Mouse (Mus musculus): ENCODE measurements around the gene Fstl5. TPM values are rescaled to one million over a fixed set of nuclear protein-coding genes. Genes with fewer than 3 reads are reported as not detected.

The Fstl5 gene
- polyA plus RNA-seq, 2 experiments: 0.23 to 1.1 TPM

- DNase-seq (ENCODE audit: low spot score) (no peak), ATAC-seq (ENCODE audit: low FRiP score, low read depth) (no peak)
- TF ChIP-seq POLR2A (IDR thresholded peaks at IDR 0.05; ENCODE audit: borderline replicate concordance, extremely low read depth, insufficient read depth, insufficient read length): no peak
- no peaks in the 10 kb centered on the region for H3K9me3 ChIP-seq (ENCODE audit: control insufficient read depth, low read length)
- H3K36me3 ChIP-seq (ENCODE audit: control insufficient read depth, insufficient read depth, low read length): no peaks in the 10 kb centered on the region
- H3K4me1 ChIP-seq (ENCODE audit: control insufficient read depth, insufficient read depth, low read length): peaks cover 4% of the 10 kb centered on the region; the same call in 1 of the 2 replicates
- no peaks in the 10 kb centered on the region for H3K27me3 ChIP-seq (ENCODE audit: control insufficient read depth, insufficient read depth, low read length)
- 28% methylated on average over 7 of the region's 7 CpGs for WGBS
- H3K27ac ChIP-seq (replicated peaks; ENCODE audit: low read depth, low read length): no peak overlapping the region
- no peak overlapping the region for H3K4me2 ChIP-seq (replicated peaks; ENCODE audit: low read depth, low read length, severe bottlenecking)
- no peak overlapping the region for H3K4me3 ChIP-seq (replicated peaks; ENCODE audit: low read length)
- no peak overlapping the region for H3K9ac ChIP-seq (ENCODE audit: low read depth, low read length, severe bottlenecking)
These were observed 1.2 kb upstream of the Fstl5 start for GRCm38 (mm10) chr3:76072826-76073225.

GRCm38 (mm10) chr3:76140445-76140844 lies 66.4 kb downstream of the Fstl5 start:
- H3K36me3 ChIP-seq (ENCODE audit: control insufficient read depth, insufficient read depth, low read length): no peaks in the 10 kb centered on the region
- TF ChIP-seq POLR2A (IDR thresholded peaks at IDR 0.05; ENCODE audit: borderline replicate concordance, extremely low read depth, insufficient read depth, insufficient read length): no peak
- H3K4me3 ChIP-seq (replicated peaks; ENCODE audit: low read length): no peak overlapping the region
- H3K4me1 ChIP-seq (ENCODE audit: control insufficient read depth, insufficient read depth, low read length): no peaks in the 10 kb centered on the region
- H3K27ac ChIP-seq (replicated peaks; ENCODE audit: low read depth, low read length): no peak overlapping the region
- H3K9me3 ChIP-seq (ENCODE audit: control insufficient read depth, low read length): no peaks in the 10 kb centered on the region
- no peaks in the 10 kb centered on the region for H3K27me3 ChIP-seq (ENCODE audit: control insufficient read depth, insufficient read depth, low read length)
- ATAC-seq (ENCODE audit: low FRiP score, low read depth): no peak
- DNase-seq (ENCODE audit: low spot score): no peak
- no peak overlapping the region for H3K4me2 ChIP-seq (replicated peaks; ENCODE audit: low read depth, low read length, severe bottlenecking)
- H3K9ac ChIP-seq (ENCODE audit: low read depth, low read length, severe bottlenecking): no peak overlapping the region
- 92% methylated on average over 1 of the region's 1 CpGs for WGBS

- Histone ChIP-seq H3K4me1 (ENCODE audit: control insufficient read depth, insufficient read depth, low read length) (no peaks in the 10 kb centered on the region), H3K4me3 (replicated peaks; ENCODE audit: low read length) (no peak overlapping the region), H3K4me2 (replicated peaks; ENCODE audit: low read depth, low read length, severe bottlenecking) (no peak overlapping the region), H3K36me3 (ENCODE audit: control insufficient read depth, insufficient read depth, low read length) (no peaks in the 10 kb centered on the region), H3K9ac (ENCODE audit: low read depth, low read length, severe bottlenecking) (no peak overlapping the region), H3K9me3 (ENCODE audit: control insufficient read depth, low read length) (no peaks in the 10 kb centered on the region), H3K27ac (replicated peaks; ENCODE audit: low read depth, low read length) (no peak overlapping the region), H3K27me3 (ENCODE audit: control insufficient read depth, insufficient read depth, low read length) (no peaks in the 10 kb centered on the region)
- no peak for TF ChIP-seq POLR2A (IDR thresholded peaks at IDR 0.05; ENCODE audit: borderline replicate concordance, extremely low read depth, insufficient read depth, insufficient read length)
- DNase-seq (ENCODE audit: low spot score) (no peak), ATAC-seq (ENCODE audit: low FRiP score, low read depth) (no peak)
- WGBS: 93% methylated on average over 11 of the region's 11 CpGs
These were observed 73.8 kb downstream of the Fstl5 start for GRCm38 (mm10) chr3:76147846-76148245.

- no peak overlapping the region for H3K27ac ChIP-seq (replicated peaks; ENCODE audit: low read depth, low read length)
- no peak overlapping the region for H3K9ac ChIP-seq (ENCODE audit: low read depth, low read length, severe bottlenecking)
- 83% methylated on average over 2 of the region's 2 CpGs for WGBS
- no peaks in the 10 kb centered on the region for H3K9me3 ChIP-seq (ENCODE audit: control insufficient read depth, low read length)
- H3K4me1 ChIP-seq (ENCODE audit: control insufficient read depth, insufficient read depth, low read length): no peaks in the 10 kb centered on the region
- H3K4me3 ChIP-seq (replicated peaks; ENCODE audit: low read length): no peak overlapping the region
- no peak overlapping the region for H3K4me2 ChIP-seq (replicated peaks; ENCODE audit: low read depth, low read length, severe bottlenecking)
- ATAC-seq (ENCODE audit: low FRiP score, low read depth) (no peak), DNase-seq (ENCODE audit: low spot score) (no peak)
- no peak for TF ChIP-seq POLR2A (IDR thresholded peaks at IDR 0.05; ENCODE audit: borderline replicate concordance, extremely low read depth, insufficient read depth, insufficient read length)
- H3K27me3 ChIP-seq (ENCODE audit: control insufficient read depth, insufficient read depth, low read length): no peaks in the 10 kb centered on the region
- H3K36me3 ChIP-seq (ENCODE audit: control insufficient read depth, insufficient read depth, low read length): no peaks in the 10 kb centered on the region
These were observed 164.8 kb downstream of the Fstl5 start for GRCm38 (mm10) chr3:76238834-76239233.

- Histone ChIP-seq H3K9ac (ENCODE audit: low read depth, low read length, severe bottlenecking) (no peak overlapping the region), H3K4me1 (ENCODE audit: control insufficient read depth, insufficient read depth, low read length) (no peaks in the 10 kb centered on the region), H3K27me3 (ENCODE audit: control insufficient read depth, insufficient read depth, low read length) (no peaks in the 10 kb centered on the region), H3K9me3 (ENCODE audit: control insufficient read depth, low read length) (no peaks in the 10 kb centered on the region), H3K36me3 (ENCODE audit: control insufficient read depth, insufficient read depth, low read length) (no peaks in the 10 kb centered on the region), H3K4me2 (replicated peaks; ENCODE audit: low read depth, low read length, severe bottlenecking) (no peak overlapping the region), H3K4me3 (replicated peaks; ENCODE audit: low read length) (no peak overlapping the region), H3K27ac (replicated peaks; ENCODE audit: low read depth, low read length) (no peak overlapping the region)
- ATAC-seq (ENCODE audit: low FRiP score, low read depth) (no peak), DNase-seq (ENCODE audit: low spot score) (no peak)
- WGBS: 87% methylated on average over 1 of the region's 1 CpGs
- TF ChIP-seq POLR2A (IDR thresholded peaks at IDR 0.05; ENCODE audit: borderline replicate concordance, extremely low read depth, insufficient read depth, insufficient read length): no peak
These were observed 177.3 kb downstream of the Fstl5 start for GRCm38 (mm10) chr3:76251385-76251784.

- no peaks in the 10 kb centered on the region for H3K4me1 ChIP-seq (ENCODE audit: control insufficient read depth, insufficient read depth, low read length)
- ATAC-seq (ENCODE audit: low FRiP score, low read depth): no peak
- 90% methylated on average over 1 of the region's 1 CpGs for WGBS
- no peak for DNase-seq (ENCODE audit: low spot score)
- H3K9ac ChIP-seq (ENCODE audit: low read depth, low read length, severe bottlenecking): no peak overlapping the region
- no peak overlapping the region for H3K4me2 ChIP-seq (replicated peaks; ENCODE audit: low read depth, low read length, severe bottlenecking)
- H3K27me3 ChIP-seq (ENCODE audit: control insufficient read depth, insufficient read depth, low read length): no peaks in the 10 kb centered on the region
- H3K27ac ChIP-seq (replicated peaks; ENCODE audit: low read depth, low read length): no peak overlapping the region
- TF ChIP-seq POLR2A (IDR thresholded peaks at IDR 0.05; ENCODE audit: borderline replicate concordance, extremely low read depth, insufficient read depth, insufficient read length): no peak
- no peak overlapping the region for H3K4me3 ChIP-seq (replicated peaks; ENCODE audit: low read length)
- H3K9me3 ChIP-seq (ENCODE audit: control insufficient read depth, low read length): no peaks in the 10 kb centered on the region
- H3K36me3 ChIP-seq (ENCODE audit: control insufficient read depth, insufficient read depth, low read length): no peaks in the 10 kb centered on the region
These were observed 218.9 kb downstream of the Fstl5 start for GRCm38 (mm10) chr3:76292993-76293392.
